Mouse (Mus musculus) hindbrain, embryonic 12.5 days (tissue): ENCODE measurements around the gene Cntnap5c. TPM values are rescaled to one million over a fixed set of nuclear protein-coding genes. Genes with fewer than 3 reads are reported as not detected.

ENCODE experiments used
- ATAC-seq: fragments of 200-750 bp; cut with Nextera tagmentation; 2 replicates; pipeline ENCODE4 v1.8.0; 2017; ENCODE audit warnings: moderate TSS enrichment; ENCODE audit not compliant: low FRiP score
- H3K27ac ChIP-seq: fragments of 300-500 bp; sonication (generic); 2 replicates; pipeline ENCODE4 v1.5.1; 2016; ENCODE audit warnings: mild to moderate bottlenecking
- H3K27me3 ChIP-seq: fragments of 300-500 bp; sonication (generic); 2 replicates; pipeline ENCODE4 v1.6.1; 2016; ENCODE audit warnings: mild to moderate bottlenecking
- H3K36me3 ChIP-seq: fragments of 300-500 bp; sonication (generic); 2 replicates; pipeline ENCODE4 v1.6.1; 2016; ENCODE audit warnings: mild to moderate bottlenecking
- H3K4me1 ChIP-seq: fragments of 300-500 bp; sonication (generic); 2 replicates; pipeline ENCODE4 v1.6.1; 2016
- H3K4me2 ChIP-seq: fragments of 300-500 bp; sonication (generic); replicated peaks from 2 replicates; pipeline ENCODE4 v1.6.1; 2016; ENCODE audit warnings: mild to moderate bottlenecking
- H3K4me3 ChIP-seq: fragments of 300-500 bp; sonication (generic); 2 replicates; pipeline ENCODE4 v1.5.1; 2016; ENCODE audit warnings: mild to moderate bottlenecking
- H3K9ac ChIP-seq: fragments of 300-500 bp; sonication (generic); 2 replicates; pipeline ENCODE4 v1.6.1; 2016; ENCODE audit warnings: mild to moderate bottlenecking, moderate library complexity
- H3K9me3 ChIP-seq: fragments of 300-500 bp; sonication (generic); replicated peaks from 2 replicates; pipeline ENCODE4 v1.6.1; 2016; ENCODE audit warnings: mild to moderate bottlenecking
- WGBS: fragments of 180-500 bp; shearing (Covaris S2); methylation state at CpG from one replicate; pipeline ENCODE4 v1.1.7; 2016; 5-methylcytosine and 5-hydroxymethylcytosine counted together
- polyA plus RNA-seq: library from polyadenylated mRNA; unstranded; fragments of >200 nt; fragmentation: Nextera tagmentation; extraction: Ambion mirVana; gene quantifications from 2 replicates; pipeline ENCODE4 v1.2.1, GENCODE M21; 2016

The Cntnap5c gene
- polyA plus RNA-seq, 1 experiment from 2014 or later: 0.37 TPM

- Histone ChIP-seq H3K9ac (no peak overlapping the region), H3K4me2 (no peak overlapping the region), H3K4me1 (no peaks in the 10 kb centered on the region), H3K27me3 (no peaks in the 10 kb centered on the region), H3K36me3 (no peaks in the 10 kb centered on the region), H3K27ac (no peak overlapping the region), H3K9me3 (no peaks in the 10 kb centered on the region), H3K4me3 (no peak overlapping the region)
- WGBS: 84% methylated on average over 7 of the region's 7 CpGs
- ATAC-seq: no peak
These were observed 300.5 kb downstream of the Cntnap5c start for GRCm38 (mm10) chr17:58069912-58070311.

- no CpG with 5 or more reads among the region's 1 CpGs for WGBS
- H3K9ac ChIP-seq: no peak overlapping the region
- H3K27ac ChIP-seq: no peak overlapping the region
- H3K4me3 ChIP-seq: no peak overlapping the region
- H3K36me3 ChIP-seq: no peaks in the 10 kb centered on the region
- no peak for ATAC-seq
- H3K9me3 ChIP-seq: no peaks in the 10 kb centered on the region
- no peaks in the 10 kb centered on the region for H3K27me3 ChIP-seq
- H3K4me1 ChIP-seq: no peaks in the 10 kb centered on the region
- no peak overlapping the region for H3K4me2 ChIP-seq
These were observed 313.3 kb downstream of the Cntnap5c start for GRCm38 (mm10) chr17:58082676-58083075.

GRCm38 (mm10) chr17:58104505-58104904 is 335.1 kb downstream of the Cntnap5c start:
- ATAC-seq: no peak

GRCm38 (mm10) chr17:58107901-58108300 is 338.5 kb downstream of the Cntnap5c start:
- no peak for ATAC-seq
- H3K4me3 ChIP-seq: no peak overlapping the region
- no peak overlapping the region for H3K27ac ChIP-seq
- H3K27me3 ChIP-seq: no peaks in the 10 kb centered on the region
- H3K9ac ChIP-seq: no peak overlapping the region
- H3K4me1 ChIP-seq: no peaks in the 10 kb centered on the region
- H3K9me3 ChIP-seq: no peaks in the 10 kb centered on the region
- H3K36me3 ChIP-seq: no peaks in the 10 kb centered on the region
- WGBS: 92% methylated on average over 3 of the region's 3 CpGs
- H3K4me2 ChIP-seq: no peak overlapping the region

More at GRCm38 (mm10) chr17:58104505-58104904, 335.1 kb downstream of the Cntnap5c start:
- Histone ChIP-seq H3K9ac (no peak overlapping the region), H3K9me3 (no peaks in the 10 kb centered on the region), H3K4me3 (no peak overlapping the region), H3K36me3 (no peaks in the 10 kb centered on the region), H3K27ac (no peak overlapping the region), H3K4me1 (no peaks in the 10 kb centered on the region), H3K4me2 (no peak overlapping the region), H3K27me3 (no peaks in the 10 kb centered on the region)
- 75% methylated on average over 2 of the region's 2 CpGs for WGBS

GRCm38 (mm10) chr17:58108335-58108734 is 339.0 kb downstream of the Cntnap5c start:
- no peaks in the 10 kb centered on the region for H3K36me3 ChIP-seq
- no peaks in the 10 kb centered on the region for H3K9me3 ChIP-seq
- H3K4me2 ChIP-seq: no peak overlapping the region
- ATAC-seq: no peak
- H3K9ac ChIP-seq: no peak overlapping the region
- H3K27me3 ChIP-seq: no peaks in the 10 kb centered on the region
- H3K4me1 ChIP-seq: no peaks in the 10 kb centered on the region
- H3K27ac ChIP-seq: no peak overlapping the region
- no peak overlapping the region for H3K4me3 ChIP-seq
- 74% methylated on average over 1 of the region's 1 CpGs for WGBS

- 91% methylated on average over 1 of the region's 1 CpGs for WGBS
These were observed 417.8 kb downstream of the Cntnap5c start for GRCm38 (mm10) chr17:58187171-58187570.

GRCm38 (mm10) chr17:58201148-58201547 is 431.8 kb downstream of the Cntnap5c start:
- H3K27ac ChIP-seq: no peak overlapping the region
- H3K4me2 ChIP-seq: no peak overlapping the region
- 93% methylated on average over 2 of the region's 2 CpGs for WGBS
- H3K27me3 ChIP-seq: no peaks in the 10 kb centered on the region
- H3K9ac ChIP-seq: no peak overlapping the region
- H3K36me3 ChIP-seq: no peaks in the 10 kb centered on the region
- no peak for ATAC-seq
- H3K9me3 ChIP-seq: no peaks in the 10 kb centered on the region
- no peak overlapping the region for H3K4me3 ChIP-seq
- H3K4me1 ChIP-seq: no peaks in the 10 kb centered on the region

More at GRCm38 (mm10) chr17:58187171-58187570, 417.8 kb downstream of the Cntnap5c start:
- no peaks in the 10 kb centered on the region for H3K36me3 ChIP-seq
- ATAC-seq: no peak
- no peaks in the 10 kb centered on the region for H3K9me3 ChIP-seq
- H3K27me3 ChIP-seq: no peaks in the 10 kb centered on the region
- no peak overlapping the region for H3K9ac ChIP-seq
- no peak overlapping the region for H3K4me3 ChIP-seq
- no peaks in the 10 kb centered on the region for H3K4me1 ChIP-seq
- no peak overlapping the region for H3K4me2 ChIP-seq
- H3K27ac ChIP-seq: no peak overlapping the region

- no peaks in the 10 kb centered on the region for H3K36me3 ChIP-seq
- no peaks in the 10 kb centered on the region for H3K27me3 ChIP-seq
- no peak overlapping the region for H3K27ac ChIP-seq
- no peak overlapping the region for H3K4me3 ChIP-seq
- no peak overlapping the region for H3K9ac ChIP-seq
- no peaks in the 10 kb centered on the region for H3K4me1 ChIP-seq
- H3K4me2 ChIP-seq: no peak overlapping the region
- WGBS: 86% methylated on average over 2 of the region's 2 CpGs
- no peak for ATAC-seq
- H3K9me3 ChIP-seq: no peaks in the 10 kb centered on the region
These were observed 498.7 kb downstream of the Cntnap5c start for GRCm38 (mm10) chr17:58268058-58268457.

- no peaks in the 10 kb centered on the region for H3K4me1 ChIP-seq
- no peaks in the 10 kb centered on the region for H3K9me3 ChIP-seq
- H3K27ac ChIP-seq: no peak overlapping the region
- 84% methylated on average over 6 of the region's 6 CpGs for WGBS
- no peak overlapping the region for H3K4me3 ChIP-seq
- no peak overlapping the region for H3K9ac ChIP-seq
- no peak overlapping the region for H3K4me2 ChIP-seq
- H3K36me3 ChIP-seq: no peaks in the 10 kb centered on the region
- ATAC-seq: no peak
- H3K27me3 ChIP-seq: no peaks in the 10 kb centered on the region
These were observed 581.9 kb downstream of the Cntnap5c start for GRCm38 (mm10) chr17:58351310-58351709.

- H3K4me1 ChIP-seq: no peaks in the 10 kb centered on the region
- no peak overlapping the region for H3K4me2 ChIP-seq
- no peaks in the 10 kb centered on the region for H3K27me3 ChIP-seq
- no peak overlapping the region for H3K4me3 ChIP-seq
- H3K27ac ChIP-seq: no peak overlapping the region
- no peaks in the 10 kb centered on the region for H3K9me3 ChIP-seq
- no peak for ATAC-seq
- H3K9ac ChIP-seq: no peak overlapping the region
- H3K36me3 ChIP-seq: no peaks in the 10 kb centered on the region
- 61% methylated on average over 2 of the region's 2 CpGs for WGBS
These were observed 586.9 kb downstream of the Cntnap5c start for GRCm38 (mm10) chr17:58356224-58356623.

GRCm38 (mm10) chr17:58363582-58364267 is 594.4 kb downstream of the Cntnap5c start:
- no peak overlapping the region for H3K4me2 ChIP-seq
- H3K27me3 ChIP-seq: no peaks in the 10 kb centered on the region
- H3K36me3 ChIP-seq: no peaks in the 10 kb centered on the region
- WGBS: 76% methylated on average over 4 of the region's 4 CpGs
- H3K4me1 ChIP-seq: no peaks in the 10 kb centered on the region
- no peaks in the 10 kb centered on the region for H3K9me3 ChIP-seq
- no peak overlapping the region for H3K4me3 ChIP-seq
- ATAC-seq: no peak
- H3K9ac ChIP-seq: no peak overlapping the region
- H3K27ac ChIP-seq: no peak overlapping the region

- no peaks in the 10 kb centered on the region for H3K36me3 ChIP-seq
- no peak for ATAC-seq
- no peaks in the 10 kb centered on the region for H3K9me3 ChIP-seq
- no peaks in the 10 kb centered on the region for H3K27me3 ChIP-seq
- H3K27ac ChIP-seq: no peak overlapping the region
- no peak overlapping the region for H3K9ac ChIP-seq
- no peaks in the 10 kb centered on the region for H3K4me1 ChIP-seq
- H3K4me3 ChIP-seq: no peak overlapping the region
- H3K4me2 ChIP-seq: no peak overlapping the region
These were observed 600.7 kb downstream of the Cntnap5c start for GRCm38 (mm10) chr17:58370089-58370488.

GRCm38 (mm10) chr17:58407769-58408168 is 638.4 kb downstream of the Cntnap5c start:
- Histone ChIP-seq H3K4me3 (no peak overlapping the region), H3K9me3 (no peaks in the 10 kb centered on the region), H3K4me2 (no peak overlapping the region), H3K27me3 (no peaks in the 10 kb centered on the region), H3K27ac (no peak overlapping the region), H3K36me3 (no peaks in the 10 kb centered on the region), H3K4me1 (no peaks in the 10 kb centered on the region), H3K9ac (no peak overlapping the region)
- ATAC-seq: no peak
